Mouse (Mus musculus) G1E (cell line): ENCODE results near the gene 6430571L13Rik.

Source experiments
- CTCF ChIP-seq: IDR thresholded peaks from 2 replicates; pipeline ENCODE4 v1.5.1; 2012; ENCODE audit warnings: low read depth, low read length, inconsistent platforms, mixed read lengths
- GATA1 ChIP-seq: IDR thresholded peaks from 2 replicates; pipeline ENCODE4 v1.6.1; 2012; ENCODE audit warnings: borderline replicate concordance, low read length, inconsistent platforms, mixed read lengths
- GATA2 ChIP-seq: IDR thresholded peaks from 2 replicates; pipeline ENCODE4 v1.6.1; 2012; ENCODE audit warnings: low read depth, low read length, inconsistent platforms, borderline replicate concordance

- TF ChIP-seq GATA1 (no peak), CTCF (no peak), GATA2 (no peak)
Measured at GRCm38 (mm10) chr9:107296041-107296440, 44.4 kb upstream of the 6430571L13Rik start.
